Mouse (Mus musculus) kidney, postnatal 0 days (tissue): ENCODE measurements around the gene Cd34. TPM values are rescaled to one million over a fixed set of nuclear protein-coding genes. Genes with fewer than 3 reads are reported as not detected.

Source experiments
- ATAC-seq: fragments of 200-750 bp; cut with Nextera tagmentation; replicated peaks from 2 replicates; pipeline ENCODE4 v1.8.0; 2017; ENCODE audit warnings: low read depth, moderate number of reproducible peaks, moderate TSS enrichment, moderate library complexity; ENCODE audit not compliant: low FRiP score
- DNase-seq: peaks from one replicate; pipeline ENCODE4 v3.0.0-alpha.2; 2016; ENCODE audit warnings: low spot score
- H3K27ac ChIP-seq: fragments of 300-500 bp; sonication (generic); 2 replicates; pipeline ENCODE4 v1.5.1; 2014; ENCODE audit warnings: mild to moderate bottlenecking
- H3K27me3 ChIP-seq: fragments of 300-500 bp; sonication (generic); 2 replicates; pipeline ENCODE4 v1.6.1; 2014; ENCODE audit warnings: low read length, mixed read lengths; ENCODE audit not compliant: insufficient read depth
- H3K36me3 ChIP-seq: fragments of 300-500 bp; sonication (generic); 2 replicates; pipeline ENCODE4 v1.6.1; 2014; ENCODE audit warnings: low read length, mixed read lengths; ENCODE audit not compliant: insufficient read depth
- H3K4me1 ChIP-seq: fragments of 300-500 bp; sonication (generic); replicated peaks from 2 replicates; pipeline ENCODE4 v1.6.1; 2014; ENCODE audit warnings: antibody characterized with exemption, low read length, mixed read lengths; ENCODE audit not compliant: insufficient read depth
- H3K4me2 ChIP-seq: fragments of 300-500 bp; sonication (generic); 2 replicates; pipeline ENCODE4 v1.6.1; 2014; ENCODE audit warnings: mild to moderate bottlenecking, low read length, moderate library complexity, mixed read lengths
- H3K4me3 ChIP-seq: fragments of 300-500 bp; sonication (generic); replicated peaks from 2 replicates; pipeline ENCODE4 v1.5.1; 2014; ENCODE audit warnings: low read depth, low read length
- H3K9ac ChIP-seq: fragments of 300-500 bp; sonication (generic); 2 replicates; pipeline ENCODE4 v1.6.1; 2014; ENCODE audit warnings: low read depth, low read length
- H3K9me3 ChIP-seq: fragments of 300-500 bp; sonication (generic); replicated peaks from 2 replicates; pipeline ENCODE4 v1.6.1; 2016; ENCODE audit warnings: low read length, inconsistent platforms, mixed read lengths
- CTCF ChIP-seq: IDR thresholded peaks from 2 replicates; pipeline ENCODE4 v1.5.1; 2016; ENCODE audit warnings: antibody characterized with exemption, low read depth, mild to moderate bottlenecking, moderate library complexity
- WGBS: fragments of 180-500 bp; shearing (Covaris S2); extraction: QIAGEN DNeasy Blood & Tissue Kit; methylation state at CpG from one replicate; pipeline ENCODE4 v1.1.7; 2014; 5-methylcytosine and 5-hydroxymethylcytosine counted together
- polyA plus RNA-seq: library from polyadenylated mRNA; unstranded; fragments of >200 nt; fragmentation: Nextera tagmentation; extraction: Ambion mirVana; gene quantifications from 2 replicates; pipeline ENCODE4 v1.2.1, GENCODE M21; 2015

Gene Cd34
- polyA plus RNA-seq, 1 experiment from 2014 or later: 84.6 TPM

DNA sequence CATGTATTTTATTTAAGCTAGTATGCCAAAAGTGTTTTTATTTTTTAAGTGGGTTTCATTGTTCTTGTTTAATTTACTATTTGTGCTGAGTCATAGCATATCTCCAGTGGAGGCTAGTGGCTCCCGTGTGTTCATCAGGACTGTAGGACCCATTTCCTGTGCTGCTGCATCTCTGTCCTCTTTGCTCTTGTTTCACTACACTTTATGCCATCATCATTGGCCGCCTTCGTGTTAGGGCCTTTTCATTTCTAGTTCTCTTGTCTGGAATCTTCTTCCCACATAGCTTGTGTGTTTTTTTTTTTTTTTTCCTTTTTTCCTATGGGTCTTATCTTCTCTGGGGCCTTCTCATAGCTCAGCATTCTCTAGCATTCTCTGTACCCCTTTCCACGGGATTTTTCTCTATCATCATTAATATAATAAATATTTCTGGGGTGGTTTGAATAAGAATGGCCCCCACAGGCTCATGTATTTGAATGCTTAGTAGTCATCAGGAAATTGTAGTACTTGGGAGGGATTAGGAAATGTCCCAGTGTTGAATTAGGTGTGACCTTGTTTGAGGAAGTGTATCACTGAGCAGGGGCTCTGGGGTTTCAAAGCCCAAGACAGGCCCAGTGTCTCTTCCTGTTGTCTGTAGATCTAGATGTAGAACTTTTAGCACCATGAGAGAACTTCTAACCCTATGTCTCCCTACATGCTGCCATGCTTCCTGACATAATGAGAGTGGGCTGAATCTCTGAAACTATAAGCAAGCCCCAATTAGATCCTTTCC is 47.0 kb downstream of the Cd34 start:
- no peak for DNase-seq
- 72% methylated on average over 4 of the region's 4 CpGs for WGBS
- no peak for TF ChIP-seq CTCF

DNA sequence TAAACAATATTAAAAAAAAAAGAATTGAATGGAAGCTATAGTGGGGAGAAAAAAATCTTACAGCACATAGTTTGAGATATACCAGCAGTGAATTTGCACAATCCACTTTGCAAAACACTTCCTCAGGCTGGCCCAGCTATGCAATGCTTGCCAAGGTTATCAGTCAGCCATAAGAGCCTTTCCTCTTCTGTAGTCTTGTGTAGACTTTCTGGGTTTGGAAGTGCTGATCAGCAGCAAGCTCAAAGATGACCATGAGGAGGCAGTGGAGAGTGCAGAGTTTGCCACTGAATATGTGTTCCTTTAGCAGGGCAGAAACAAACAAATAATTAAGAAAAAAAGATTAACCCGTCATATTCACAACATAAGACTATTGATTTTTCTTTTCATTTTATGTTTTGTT is 50.4 kb downstream of the Cd34 start:
- DNase-seq (no peak), ATAC-seq (no peak)
- Histone ChIP-seq H3K36me3 (no peaks in the 10 kb centered on the region), H3K4me2 (no peak overlapping the region), H3K4me1 (no peaks in the 10 kb centered on the region), H3K9ac (no peak overlapping the region), H3K27me3 (no peaks in the 10 kb centered on the region), H3K9me3 (no peaks in the 10 kb centered on the region), H3K4me3 (no peak overlapping the region), H3K27ac (no peak overlapping the region)
- 98% methylated on average over 1 of the region's 1 CpGs for WGBS
- 0 out of 2 replicates have a peak, but pooled peaks have one; percentile 18 for TF ChIP-seq CTCF

More for the DNA sequence above, 47.0 kb downstream of the Cd34 start:
- Histone ChIP-seq H3K9ac (no peak overlapping the region), H3K9me3 (no peaks in the 10 kb centered on the region), H3K4me2 (no peak overlapping the region), H3K4me1 (no peaks in the 10 kb centered on the region), H3K4me3 (no peak overlapping the region), H3K36me3 (no peaks in the 10 kb centered on the region), H3K27me3 (no peaks in the 10 kb centered on the region), H3K27ac (no peak overlapping the region)
- no peak for ATAC-seq

DNA sequence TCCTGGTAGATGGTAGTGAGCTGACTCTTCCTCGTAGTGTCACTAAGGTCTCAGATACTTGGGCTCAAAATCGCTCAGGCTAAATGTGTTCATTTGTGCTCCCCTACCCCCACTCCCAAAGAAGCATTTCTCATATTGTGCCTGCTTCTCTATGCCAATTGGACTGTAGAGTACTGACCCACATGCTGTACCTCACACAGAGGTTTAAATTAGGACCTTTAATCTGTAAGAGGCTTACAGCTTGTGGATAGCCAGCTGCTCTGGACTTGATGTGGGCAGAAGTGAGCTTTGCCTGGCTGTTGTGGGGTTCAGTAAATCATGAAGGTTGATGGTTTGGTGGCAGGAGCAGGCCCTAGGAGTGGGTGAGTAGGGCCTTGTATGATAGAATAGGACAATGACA is 52.4 kb downstream of the Cd34 start:
- no peak overlapping the region for H3K4me2 ChIP-seq
- no peak for DNase-seq
- no peaks in the 10 kb centered on the region for H3K27me3 ChIP-seq
- H3K9ac ChIP-seq: no peak overlapping the region
- WGBS: 83% methylated on average over 2 of the region's 2 CpGs
- no peak for ATAC-seq
- TF ChIP-seq CTCF: no peak
- no peak overlapping the region for H3K27ac ChIP-seq
- H3K36me3 ChIP-seq: no peaks in the 10 kb centered on the region
- H3K4me1 ChIP-seq: no peaks in the 10 kb centered on the region
- no peak overlapping the region for H3K4me3 ChIP-seq
- H3K9me3 ChIP-seq: no peaks in the 10 kb centered on the region

DNA sequence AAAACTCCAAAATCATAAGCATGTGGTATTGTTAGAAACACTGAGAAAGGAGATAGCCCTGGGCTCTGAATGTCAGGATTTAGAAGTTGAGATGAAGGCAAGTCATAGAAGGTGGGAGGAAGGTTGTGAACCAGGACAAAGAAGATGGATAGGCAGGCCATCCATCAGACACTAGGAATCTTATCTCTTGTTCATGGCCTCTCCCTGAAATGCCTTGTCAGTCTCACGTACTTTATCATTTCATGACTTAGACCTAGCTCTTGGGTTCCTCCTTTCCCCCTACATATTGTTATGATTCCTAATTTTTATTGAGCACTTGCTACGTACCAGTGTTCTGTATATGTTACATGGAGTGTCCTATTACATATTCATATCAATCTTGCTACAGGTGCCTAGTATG is 53.0 kb downstream of the Cd34 start:
- ATAC-seq (no peak), DNase-seq (no peak)
- no peaks in the 10 kb centered on the region for H3K9me3 ChIP-seq
- H3K4me1 ChIP-seq: no peaks in the 10 kb centered on the region
- no peaks in the 10 kb centered on the region for H3K36me3 ChIP-seq
- H3K9ac ChIP-seq: no peak overlapping the region
- no peak overlapping the region for H3K4me3 ChIP-seq
- no peaks in the 10 kb centered on the region for H3K27me3 ChIP-seq
- 82% methylated on average over 2 of the region's 2 CpGs for WGBS
- H3K27ac ChIP-seq: no peak overlapping the region
- no peak for TF ChIP-seq CTCF
- no peak overlapping the region for H3K4me2 ChIP-seq

DNA sequence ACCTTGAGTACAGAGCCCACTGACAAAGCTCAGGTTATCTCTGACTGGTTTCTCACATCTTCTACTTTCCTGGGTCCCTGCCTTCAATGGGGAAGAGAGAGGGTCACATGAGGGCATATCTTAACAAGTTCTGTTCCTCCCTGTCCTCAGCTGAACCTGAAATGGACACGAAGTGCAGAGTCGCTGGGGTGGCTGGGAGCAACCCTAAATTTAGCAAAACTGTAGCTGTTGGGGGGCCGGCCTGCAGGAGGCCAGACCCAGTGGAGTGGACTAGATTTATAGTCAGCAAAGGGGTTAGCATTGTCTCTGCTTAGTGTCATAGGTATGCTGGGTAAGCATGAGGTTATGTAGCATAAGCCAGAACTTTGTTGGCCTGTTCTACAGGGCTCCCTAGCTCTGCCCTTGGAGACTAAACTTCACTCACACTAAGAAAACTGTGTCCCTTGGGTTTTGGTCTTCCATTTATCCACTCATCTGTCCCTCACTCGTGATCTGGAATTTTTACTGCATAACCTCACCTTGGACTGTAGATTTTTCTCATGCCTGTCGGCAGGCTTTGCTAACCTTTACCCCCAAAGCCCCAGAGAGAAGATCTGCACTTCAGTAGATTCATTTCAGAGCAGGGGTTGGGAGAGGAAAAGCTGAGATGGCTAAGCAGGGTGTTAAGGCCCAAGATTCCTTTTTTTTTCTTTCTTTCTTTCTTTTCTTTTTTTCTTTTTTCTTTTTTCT is 54.1 kb downstream of the Cd34 start:
- DNase-seq: no peak
- H3K27ac ChIP-seq: no peak overlapping the region
- ATAC-seq: no peak; the same call in 1 of the 2 replicates
- no peak overlapping the region for H3K4me2 ChIP-seq
- H3K9me3 ChIP-seq: no peaks in the 10 kb centered on the region
- no peaks in the 10 kb centered on the region for H3K36me3 ChIP-seq
- H3K4me1 ChIP-seq: no peaks in the 10 kb centered on the region
- TF ChIP-seq CTCF: no peak
- no peak overlapping the region for H3K9ac ChIP-seq
- no peaks in the 10 kb centered on the region for H3K27me3 ChIP-seq
- WGBS: 45% methylated on average over 5 of the region's 5 CpGs
- no peak overlapping the region for H3K4me3 ChIP-seq

DNA sequence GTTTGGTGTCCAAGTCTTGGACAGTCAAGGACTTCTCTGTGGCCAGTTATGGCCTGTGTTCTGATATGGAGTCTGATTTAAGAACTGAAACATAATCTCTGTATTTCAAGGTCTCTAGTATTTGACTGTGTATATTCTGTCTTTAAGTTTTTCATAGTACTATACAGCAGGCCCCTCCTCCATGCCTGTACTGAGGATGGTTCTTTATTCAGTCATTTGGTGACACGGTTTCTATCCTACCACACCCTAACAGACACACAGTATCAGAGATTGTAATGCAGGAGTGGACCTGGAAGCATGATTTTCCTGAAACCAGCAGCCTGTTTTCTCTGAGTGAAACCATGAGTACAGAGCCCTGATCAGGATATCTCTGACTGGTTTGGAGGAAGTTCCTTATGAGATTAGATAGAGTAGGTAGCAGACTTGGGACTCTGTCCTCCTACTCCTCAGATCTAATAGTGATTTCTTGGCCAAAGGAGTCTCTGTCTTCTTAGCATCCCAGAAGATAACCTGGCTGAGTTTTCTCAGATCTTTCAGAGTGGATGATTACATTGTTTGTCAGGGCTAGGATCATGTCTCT is 54.9 kb downstream of the Cd34 start:
- WGBS: 77% methylated on average over 1 of the region's 1 CpGs
- no peak for ATAC-seq

More for the DNA sequence above, 54.9 kb downstream of the Cd34 start:
- DNase-seq: no peak
- H3K4me2 ChIP-seq: no peak overlapping the region
- no peak overlapping the region for H3K27ac ChIP-seq
- H3K27me3 ChIP-seq: no peaks in the 10 kb centered on the region
- no peaks in the 10 kb centered on the region for H3K36me3 ChIP-seq
- no peaks in the 10 kb centered on the region for H3K4me1 ChIP-seq
- no peak overlapping the region for H3K4me3 ChIP-seq
- TF ChIP-seq CTCF: no peak
- no peaks in the 10 kb centered on the region for H3K9me3 ChIP-seq
- no peak overlapping the region for H3K9ac ChIP-seq
